ENCODE assay signal across 29 mouse cellular contexts in the genomic region with DNA sequence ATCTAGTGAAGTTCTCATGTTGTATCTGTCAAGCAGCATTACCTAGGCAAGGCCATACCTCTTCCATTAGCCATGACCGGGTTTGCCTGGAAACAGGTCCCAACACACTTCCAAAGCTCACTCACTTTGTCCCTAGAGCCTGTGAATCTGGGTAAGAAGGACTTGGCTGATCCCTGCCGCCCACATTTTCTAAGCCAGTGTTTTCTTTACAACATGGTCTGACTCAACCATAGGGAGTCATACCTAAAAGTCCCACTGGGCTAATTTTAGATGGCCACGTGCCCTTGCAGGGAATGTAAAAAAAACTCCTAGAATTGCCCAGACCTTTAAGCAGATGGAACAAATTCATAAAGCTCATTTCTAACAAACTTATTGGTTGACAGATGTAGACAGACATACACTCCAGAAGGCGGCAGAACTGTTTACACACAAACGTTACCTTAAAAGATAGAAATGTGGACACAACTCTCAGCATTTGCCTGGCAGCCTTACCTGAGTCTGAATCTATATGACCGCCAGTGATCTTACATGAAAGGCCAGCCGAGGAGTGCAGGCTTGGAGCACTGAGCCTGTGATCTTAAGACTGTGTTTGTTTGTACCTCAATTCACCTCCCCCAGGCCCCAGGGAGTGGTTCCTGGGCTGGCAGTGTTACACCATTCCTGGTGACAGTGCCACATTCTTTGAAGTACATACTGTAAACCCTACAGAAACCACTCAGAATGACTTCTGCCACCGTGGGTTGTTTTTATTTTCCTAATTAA.
DNase-seq lines count a peak whose midpoint lies in the region; ATAC-seq and TF ChIP-seq lines count a peak whose summit lies in the region.
"Had no signal": no experiment of that assay in that cellular context is flagged by ENCODE, and none has a peak within 500 bp of the region (broad histone marks: within the 10 kb centered on the region; RNA-seq: fewer than 3 reads in every experiment).

No protein-coding gene starts in this region.

- H3K79me2 ChIP-seq in myocyte (ENCODE audit: control insufficient read depth, insufficient read depth), result no peaks in the 10 kb centered on the region

- WGBS in hindbrain, embryonic 13.5 days, result 85% methylated on average over 8 of the region's 8 CpGs

- H3K9ac ChIP-seq in hindbrain, embryonic 13.5 days, result no peak overlapping the region
- H3K9ac ChIP-seq: embryonic facial prominence, embryonic 13.5 days; kidney, embryonic 15.5 days; limb, embryonic 12.5 days; liver, postnatal 0 days; midbrain, embryonic 15.5 days; neural tube, embryonic 13.5 days had no signal

- H3K36me3 ChIP-seq in myocyte (ENCODE audit: control insufficient read depth, insufficient read depth), result no peaks in the 10 kb centered on the region
- H3K36me3 ChIP-seq in hindbrain, embryonic 13.5 days, result no peaks in the 10 kb centered on the region
- H3K36me3 ChIP-seq: embryonic facial prominence, embryonic 13.5 days; hindbrain, embryonic 10.5 days; kidney, embryonic 15.5 days; limb, embryonic 12.5 days; midbrain, embryonic 15.5 days; neural tube, embryonic 13.5 days had no signal

- TF ChIP-seq POLR2A in embryonic fibroblast, embryonic 13.5 days (IDR thresholded peaks at IDR 0.05; ENCODE audit: low read depth, low read length), result no peak
- no peak for TF ChIP-seq POLR2A in myocyte (IDR thresholded peaks at IDR 0.05; ENCODE audit: insufficient read length, low read depth)

- H3K4me3 ChIP-seq in embryonic fibroblast, embryonic 13.5 days (ENCODE audit: insufficient read depth, low read length), result no peak overlapping the region
- no peak overlapping the region for H3K4me3 ChIP-seq in myocyte
- no peak overlapping the region for H3K4me3 ChIP-seq in hindbrain, embryonic 13.5 days
- H3K4me3 ChIP-seq: embryonic facial prominence, embryonic 13.5 days; gastrocnemius, adult 2 months; hindbrain, embryonic 10.5 days; kidney, embryonic 15.5 days; limb, embryonic 12.5 days; midbrain, embryonic 15.5 days; neural tube, embryonic 13.5 days had no signal

- no peaks in the 10 kb centered on the region for H3K27me3 ChIP-seq in myocyte (ENCODE audit: control insufficient read depth, insufficient read depth, insufficient read length)
- 0 out of 2 replicates have a peak, but pooled peaks cover 3% of the 10 kb centered on the region for H3K27me3 ChIP-seq in hindbrain, embryonic 13.5 days
- H3K27me3 ChIP-seq: limb, embryonic 12.5 days; midbrain, embryonic 15.5 days; neural tube, embryonic 13.5 days had no signal

- no peaks in the 10 kb centered on the region for H3K9me3 ChIP-seq in hindbrain, embryonic 13.5 days
- H3K9me3 ChIP-seq: embryonic facial prominence, embryonic 13.5 days; hindbrain, embryonic 10.5 days; kidney, embryonic 15.5 days; limb, embryonic 12.5 days; midbrain, embryonic 15.5 days; neural tube, embryonic 13.5 days had no signal

- peaks cover 4% of the 10 kb centered on the region for H3K4me1 ChIP-seq in embryonic fibroblast, embryonic 13.5 days (ENCODE audit: control insufficient read depth, insufficient read depth, low read length)
- H3K4me1 ChIP-seq in hindbrain, embryonic 13.5 days (replicated peaks), result no peaks in the 10 kb centered on the region
- H3K4me1 ChIP-seq: hindbrain, embryonic 10.5 days; midbrain, embryonic 15.5 days; neural tube, embryonic 13.5 days had no signal

- no peak for TF ChIP-seq CTCF in embryonic fibroblast, embryonic 13.5 days (IDR thresholded peaks at IDR 0.05; ENCODE audit: borderline replicate concordance, insufficient read depth, low read length)

- H3ac ChIP-seq in myocyte (ENCODE audit: control insufficient read depth, insufficient read length), result no peak overlapping the region

- H3K27ac ChIP-seq in embryonic fibroblast, embryonic 13.5 days (ENCODE audit: insufficient read depth, low read length), result peak overlapping the region; percentile 69
- H3K27ac ChIP-seq in hindbrain, embryonic 13.5 days, result no peak overlapping the region
- H3K27ac ChIP-seq: embryonic facial prominence, embryonic 13.5 days; gastrocnemius, adult 2 months; hindbrain, embryonic 10.5 days; hindbrain, postnatal 0 days; kidney, embryonic 15.5 days; limb, embryonic 12.5 days; macrophage; midbrain, embryonic 15.5 days; neural tube, embryonic 13.5 days had no signal

- no peak for DNase-seq in frontal cortex, postnatal 10 days (ENCODE audit: low spot score in 2 of 2)
- peak; percentile 26 to 28 for DNase-seq in right cerebral cortex, adult 2 months (ENCODE audit: low spot score in 2 of 2)
- DNase-seq in right cerebral cortex, postnatal 4 days, result no peak
- no peak for DNase-seq in spleen, adult 18-20 months
- DNase-seq: B cell, adult 2 months; cerebellum, adult 8-10 months; cerebellum, postnatal 36 days; embryo, embryonic 11 days; gastrocnemius, adult 2 months; kidney, postnatal 4 days; liver, postnatal 0 days; retina, postnatal 1 day; thymus, adult 18-20 months had no signal

- ATAC-seq in frontal cortex, adult (ENCODE audit: low TSS enrichment), result peak; percentile 44; the same call in 1 of the 2 replicates
- no peak for ATAC-seq in hindbrain, embryonic 13.5 days (ENCODE audit: low FRiP score)
- ATAC-seq: forebrain, embryonic 16.5 days; hindbrain, postnatal 0 days; intestine, embryonic 16.5 days; liver, postnatal 0 days; midbrain, embryonic 15.5 days had no signal

- H3K4me2 ChIP-seq in myocyte (ENCODE audit: low read depth), result peak overlapping the region; percentile 1
- H3K4me2 ChIP-seq in hindbrain, embryonic 13.5 days, result no peak overlapping the region
- H3K4me2 ChIP-seq: embryonic facial prominence, embryonic 13.5 days; heart, embryonic 11.5 days; kidney, embryonic 15.5 days; limb, embryonic 12.5 days; liver, embryonic 11.5 days; midbrain, embryonic 15.5 days; neural tube, embryonic 13.5 days had no signal

TF ChIP-seq in myocyte, 11 proteins besides CTCF, POLR2A, EP300 and RAD21:
- peak; percentile 91 for TF ChIP-seq USF1 (IDR thresholded peaks at IDR 0.05; ENCODE audit: low read depth)
- TF ChIP-seq TCF12 (IDR thresholded peaks at IDR 0.05; ENCODE audit: insufficient read depth, poor library complexity, severe bottlenecking), result no peak

Comparison
In these comparisons a context has a peak if more than half of its experiments do, and no peak if none do; other contexts are left out.
1. DNase-seq: peak in right cerebral cortex, adult 2 months (2 of 2); none in frontal cortex, postnatal 10 days (0 of 2), right cerebral cortex, postnatal 4 days (single experiment) and spleen, adult 18-20 months (0 of 2).